Mouse (Mus musculus): ENCODE measurements around the gene Cfap161. TPM values are rescaled to one million over a fixed set of nuclear protein-coding genes. Genes with fewer than 3 reads are reported as not detected.

Gene Cfap161
- polyA plus RNA-seq, 1 experiment from 2014 or later, result 0.32 TPM

DNA sequence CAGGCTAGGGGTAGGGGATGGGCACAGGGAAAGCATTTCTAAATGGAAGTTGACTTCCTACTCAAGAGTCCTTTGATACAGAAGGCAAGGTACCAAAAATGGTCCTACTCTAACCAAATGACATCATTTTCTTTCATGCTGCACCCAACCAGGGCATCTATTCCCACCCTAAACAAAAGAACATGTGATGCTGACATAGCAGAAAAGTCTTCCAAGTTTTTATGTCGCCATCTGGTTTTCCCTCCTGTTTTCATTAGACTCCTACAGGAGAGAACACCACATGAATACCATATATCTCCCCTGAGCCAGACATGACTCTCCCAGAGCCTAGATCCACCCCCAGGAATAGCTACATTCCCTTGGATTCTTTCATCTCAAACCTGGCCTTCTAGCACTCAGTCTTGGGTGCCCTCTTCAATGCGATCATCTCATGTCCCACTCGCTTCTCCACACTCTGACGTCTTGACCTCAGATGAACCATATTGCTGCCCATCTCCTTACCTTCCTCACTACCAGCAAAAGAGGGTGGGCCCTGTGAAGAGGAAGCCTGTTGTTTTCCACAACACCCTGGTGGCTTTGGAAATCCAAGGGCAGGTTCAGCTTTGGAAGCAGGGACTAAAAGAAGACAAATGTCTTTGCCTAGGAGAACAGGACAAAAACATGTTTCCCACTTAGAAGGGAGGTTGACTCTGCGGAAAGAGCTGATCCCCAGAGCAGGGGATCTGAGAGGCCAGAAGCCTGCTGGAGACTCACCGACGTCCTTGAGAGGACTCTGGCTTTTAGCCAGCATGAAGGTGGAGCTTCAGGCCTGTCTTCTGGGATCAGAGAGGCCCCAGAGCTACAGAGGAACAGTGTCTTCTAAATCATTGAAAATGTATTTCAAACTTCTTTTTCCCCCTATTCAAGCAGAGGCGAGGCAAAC, 6.1 kb upstream of the Cfap161 start:
- no peaks in the 10 kb centered on the region for H3K36me3 ChIP-seq
- H3K27me3 ChIP-seq (replicated peaks), result no peaks in the 10 kb centered on the region
- H3K4me1 ChIP-seq, result 0 out of 2 replicates have a peak, but pooled peaks cover 4% of the 10 kb centered on the region
- WGBS, result 67% methylated on average over 8 of the region's 8 CpGs
- no peak overlapping the region for H3K4me3 ChIP-seq (replicated peaks)
- no peak overlapping the region for H3K4me2 ChIP-seq
- no peaks in the 10 kb centered on the region for H3K9me3 ChIP-seq
- no peak overlapping the region for H3K27ac ChIP-seq
- H3K9ac ChIP-seq, result no peak overlapping the region
- no peak for ATAC-seq (ENCODE audit: insufficient read depth, low FRiP score, low read depth)

DNA sequence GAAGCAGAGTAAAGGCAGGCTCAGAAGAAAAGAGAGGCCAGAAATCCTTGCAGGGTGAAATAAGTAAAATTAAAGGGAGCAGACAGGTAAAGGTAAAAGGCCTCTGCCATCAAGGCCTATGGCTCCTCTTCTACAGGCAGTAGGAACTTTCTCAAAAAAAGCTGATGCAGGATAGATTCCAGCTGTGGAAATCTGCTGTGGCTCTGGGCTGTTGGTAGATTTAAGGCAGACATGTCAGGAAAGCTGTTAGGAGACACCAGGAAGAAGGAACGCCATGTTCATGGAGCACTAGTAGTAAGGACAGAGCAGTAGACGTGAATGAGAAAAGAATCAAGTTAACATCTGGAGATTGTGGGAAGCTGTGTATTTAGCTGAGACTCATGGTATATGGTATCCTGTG, 5.4 kb upstream of the Cfap161 start:
- H3K4me2 ChIP-seq, result no peak overlapping the region
- no peaks in the 10 kb centered on the region for H3K9me3 ChIP-seq
- 70% methylated on average over 2 of the region's 2 CpGs for WGBS
- H3K27ac ChIP-seq, result no peak overlapping the region
- H3K27me3 ChIP-seq (replicated peaks), result no peaks in the 10 kb centered on the region
- H3K4me3 ChIP-seq (replicated peaks), result no peak overlapping the region
- 0 out of 2 replicates have a peak, but pooled peaks cover 4% of the 10 kb centered on the region for H3K4me1 ChIP-seq
- H3K36me3 ChIP-seq, result no peaks in the 10 kb centered on the region
- ATAC-seq (ENCODE audit: insufficient read depth, low FRiP score, low read depth), result no peak
- H3K9ac ChIP-seq, result no peak overlapping the region

DNA sequence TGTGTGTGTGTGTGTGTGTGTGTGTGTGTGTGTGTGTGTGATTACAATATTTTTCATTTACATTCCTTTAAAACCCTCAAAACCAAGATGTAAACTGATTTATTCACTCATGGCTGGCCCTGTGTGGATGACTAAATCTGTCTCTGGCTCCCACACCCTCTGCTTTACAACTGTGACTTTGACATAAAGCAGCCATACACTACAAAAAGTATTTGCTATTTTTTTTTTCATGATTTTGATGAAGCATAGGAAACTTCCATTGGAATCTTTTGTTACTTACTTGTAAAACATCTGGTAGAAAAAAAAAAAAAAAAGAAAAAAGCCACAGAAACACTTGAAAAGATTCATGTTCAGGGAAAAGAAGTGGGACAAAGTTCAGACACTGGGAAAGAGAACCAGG, 3.3 kb upstream of the Cfap161 start:
- Histone ChIP-seq H3K4me3 (replicated peaks) (no peak overlapping the region), H3K4me2 (no peak overlapping the region), H3K27ac (0 out of 2 replicates have a peak overlapping the region, but pooled peaks have one; percentile 36), H3K27me3 (replicated peaks) (no peaks in the 10 kb centered on the region), H3K36me3 (no peaks in the 10 kb centered on the region), H3K9me3 (no peaks in the 10 kb centered on the region), H3K4me1 (peaks cover 10% of the 10 kb centered on the region; the same call in 1 of the 2 replicates), H3K9ac (no peak overlapping the region)
- ATAC-seq (ENCODE audit: insufficient read depth, low FRiP score, low read depth), result no peak

DNA sequence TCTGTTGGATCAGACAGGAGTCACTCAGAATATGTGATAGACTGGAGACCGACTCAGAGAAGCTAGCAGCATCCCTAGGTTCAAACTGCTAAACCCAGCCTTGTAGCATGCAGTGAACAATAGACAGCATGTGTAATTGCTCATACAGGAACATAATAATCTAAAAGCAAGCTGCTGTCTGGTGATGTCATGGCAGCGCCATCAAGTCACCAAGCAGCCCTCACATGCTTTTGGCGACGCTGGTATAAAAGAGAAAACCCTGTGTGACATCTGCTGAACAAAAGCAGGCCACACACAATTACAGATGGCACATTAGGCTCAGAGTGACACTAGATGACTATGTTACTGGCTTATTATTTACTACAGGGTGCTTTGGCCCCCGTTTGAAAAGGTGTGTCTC, 1.5 kb upstream of the Cfap161 start:
- Histone ChIP-seq H3K9me3 (no peaks in the 10 kb centered on the region), H3K27ac (no peak overlapping the region), H3K4me2 (no peak overlapping the region), H3K4me1 (peaks cover 10% of the 10 kb centered on the region; the same call in 1 of the 2 replicates), H3K9ac (no peak overlapping the region), H3K36me3 (no peaks in the 10 kb centered on the region), H3K4me3 (replicated peaks) (no peak overlapping the region), H3K27me3 (replicated peaks) (no peaks in the 10 kb centered on the region)
- WGBS, result 74% methylated on average over 5 of the region's 5 CpGs
- no peak for ATAC-seq (ENCODE audit: insufficient read depth, low FRiP score, low read depth)

DNA sequence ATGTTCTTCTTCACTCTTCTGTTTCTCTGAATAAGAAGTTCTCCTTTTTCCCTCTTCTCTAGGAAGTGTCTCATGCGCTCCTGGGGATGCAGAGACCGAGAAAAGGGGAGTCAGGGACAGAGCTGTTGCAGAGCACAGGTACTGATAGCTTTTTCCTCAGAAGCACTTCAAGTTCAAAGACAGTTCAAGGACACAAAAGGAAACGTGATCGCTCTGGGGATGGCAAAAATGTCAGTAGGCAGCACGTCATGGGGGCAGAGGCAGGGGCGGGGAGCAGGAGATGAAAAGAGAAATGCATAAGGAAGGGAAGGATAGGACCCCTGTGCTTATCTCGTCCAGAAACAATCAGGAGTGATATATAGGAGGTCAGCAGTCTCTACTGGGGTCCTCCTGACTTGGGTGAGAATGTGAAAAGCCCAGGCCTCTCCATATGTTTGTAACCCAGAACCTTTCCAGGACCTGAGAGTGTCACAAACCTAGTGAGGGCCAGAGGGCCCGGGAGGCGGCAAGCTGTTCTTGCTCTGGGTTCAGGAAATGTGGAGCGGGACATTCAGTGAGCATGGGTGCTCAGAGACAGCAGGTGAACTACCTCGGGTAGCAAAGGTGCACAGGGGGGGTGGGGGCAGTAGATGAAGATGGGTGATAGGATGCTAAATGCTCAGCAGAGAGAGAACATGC, 535 bp downstream of the Cfap161 start:
- Histone ChIP-seq H3K27me3 (replicated peaks) (no peaks in the 10 kb centered on the region), H3K4me1 (peaks cover 5% of the 10 kb centered on the region; the same call in 1 of the 2 replicates), H3K36me3 (no peaks in the 10 kb centered on the region), H3K27ac (no peak overlapping the region), H3K4me2 (no peak overlapping the region), H3K9ac (no peak overlapping the region), H3K4me3 (replicated peaks) (no peak overlapping the region), H3K9me3 (no peaks in the 10 kb centered on the region)
- ATAC-seq (ENCODE audit: insufficient read depth, low FRiP score, low read depth), result no peak
- WGBS, result 42% methylated on average over 11 of the region's 11 CpGs

DNA sequence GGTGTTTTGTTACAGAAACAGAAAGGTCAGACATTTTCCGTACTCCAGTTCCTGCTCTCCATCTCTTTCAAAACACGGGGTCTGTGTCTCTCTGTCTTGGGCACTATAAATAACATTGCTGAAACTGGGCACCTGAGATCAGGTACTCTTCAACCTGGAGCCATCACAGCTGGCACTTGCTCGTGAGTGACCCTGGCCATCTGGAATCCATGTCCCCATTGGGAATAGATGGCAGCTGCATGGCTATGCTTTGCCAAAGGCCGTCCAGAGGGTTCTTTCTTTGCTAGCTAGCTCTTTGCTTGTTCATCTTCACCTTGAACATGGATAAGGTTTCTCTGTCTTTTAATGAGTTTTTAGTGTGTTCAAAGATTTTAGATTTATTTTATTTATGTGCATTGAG, 13.8 kb downstream of the Cfap161 start:
- no peaks in the 10 kb centered on the region for H3K27me3 ChIP-seq (replicated peaks)
- no peak overlapping the region for H3K4me3 ChIP-seq (replicated peaks)
- H3K4me1 ChIP-seq, result no peaks in the 10 kb centered on the region
- WGBS, result 81% methylated on average over 4 of the region's 4 CpGs
- no peak for ATAC-seq (ENCODE audit: insufficient read depth, low FRiP score, low read depth)
- no peak overlapping the region for H3K9ac ChIP-seq
- H3K36me3 ChIP-seq, result no peaks in the 10 kb centered on the region
- no peaks in the 10 kb centered on the region for H3K9me3 ChIP-seq
- H3K27ac ChIP-seq, result no peak overlapping the region
- H3K4me2 ChIP-seq, result no peak overlapping the region

DNA sequence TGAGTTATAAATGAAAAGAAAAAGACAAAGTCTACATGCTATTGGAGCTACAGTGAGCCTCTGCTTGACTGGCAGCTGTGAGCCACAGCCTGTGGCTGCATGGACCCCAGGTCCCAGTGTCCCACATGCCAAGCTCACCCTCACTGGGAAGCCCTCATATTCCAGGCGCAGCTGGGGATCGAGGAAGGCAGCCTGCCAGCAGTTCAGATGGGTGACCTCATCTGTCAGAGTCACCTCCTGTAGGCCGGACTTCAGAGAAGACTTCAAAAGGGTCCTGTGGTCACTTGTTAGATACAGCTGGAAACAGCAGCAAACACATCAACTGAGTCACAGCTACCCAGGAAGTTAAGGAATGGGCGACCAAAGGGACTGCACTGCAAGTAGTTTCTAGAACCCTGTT, 14.7 kb downstream of the Cfap161 start:
- Histone ChIP-seq H3K4me1 (no peaks in the 10 kb centered on the region), H3K27me3 (replicated peaks) (no peaks in the 10 kb centered on the region), H3K9ac (no peak overlapping the region), H3K4me3 (replicated peaks) (no peak overlapping the region), H3K4me2 (no peak overlapping the region), H3K27ac (no peak overlapping the region), H3K9me3 (no peaks in the 10 kb centered on the region), H3K36me3 (no peaks in the 10 kb centered on the region)
- WGBS, result 67% methylated on average over 4 of the region's 4 CpGs
- ATAC-seq (ENCODE audit: insufficient read depth, low FRiP score, low read depth), result no peak

DNA sequence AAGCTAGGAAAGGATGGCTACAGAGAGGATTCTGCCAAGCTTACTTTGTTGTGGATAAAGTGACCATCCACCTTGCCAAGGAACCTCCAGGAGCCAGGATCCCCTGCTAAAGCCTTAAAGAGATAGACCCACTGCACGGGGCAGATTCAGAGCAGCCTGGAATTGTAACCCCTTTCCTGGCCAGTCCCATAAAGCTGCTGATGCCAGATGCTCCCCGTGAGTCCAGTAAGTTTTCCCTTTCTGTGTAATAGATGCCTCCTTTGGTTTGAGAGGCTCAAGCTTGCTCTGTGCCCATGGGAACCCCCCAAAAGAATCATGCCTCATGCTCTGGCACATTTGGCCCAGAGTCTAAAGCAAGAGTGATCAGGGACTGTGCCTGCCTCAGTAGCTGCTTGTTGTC, 15.7 kb downstream of the Cfap161 start:
- 63% methylated on average over 2 of the region's 2 CpGs for WGBS
- H3K9ac ChIP-seq, result no peak overlapping the region
- H3K27me3 ChIP-seq (replicated peaks), result no peaks in the 10 kb centered on the region
- no peak for ATAC-seq (ENCODE audit: insufficient read depth, low FRiP score, low read depth)
- H3K27ac ChIP-seq, result no peak overlapping the region
- no peak overlapping the region for H3K4me3 ChIP-seq (replicated peaks)
- no peak overlapping the region for H3K4me2 ChIP-seq
- H3K9me3 ChIP-seq, result no peaks in the 10 kb centered on the region
- no peaks in the 10 kb centered on the region for H3K36me3 ChIP-seq
- no peaks in the 10 kb centered on the region for H3K4me1 ChIP-seq

DNA sequence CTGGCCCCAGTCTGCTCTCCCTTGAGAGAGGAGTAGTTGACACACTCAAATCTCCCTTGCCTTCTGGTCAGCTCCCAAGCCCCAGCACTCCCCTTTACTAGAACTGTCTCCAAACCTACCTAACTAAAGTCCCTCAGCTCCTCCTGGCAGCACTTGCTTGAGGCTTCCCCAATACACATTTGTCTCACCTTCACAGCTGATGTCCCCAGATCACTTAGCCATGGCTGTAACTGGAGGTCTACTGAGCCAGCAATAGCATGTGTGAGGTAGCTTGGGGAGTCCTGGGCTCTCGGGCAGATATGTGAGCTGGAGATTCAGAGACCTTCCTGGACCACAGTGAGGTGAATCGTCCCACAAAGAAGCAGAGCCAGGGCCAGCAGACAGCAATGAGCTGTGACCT, 16.2 kb downstream of the Cfap161 start:
- H3K4me2 ChIP-seq, result no peak overlapping the region
- H3K9ac ChIP-seq, result no peak overlapping the region
- H3K9me3 ChIP-seq, result no peaks in the 10 kb centered on the region
- H3K27me3 ChIP-seq (replicated peaks), result no peaks in the 10 kb centered on the region
- ATAC-seq (ENCODE audit: insufficient read depth, low FRiP score, low read depth), result no peak
- 73% methylated on average over 2 of the region's 2 CpGs for WGBS
- H3K36me3 ChIP-seq, result no peaks in the 10 kb centered on the region
- no peaks in the 10 kb centered on the region for H3K4me1 ChIP-seq
- no peak overlapping the region for H3K4me3 ChIP-seq (replicated peaks)
- no peak overlapping the region for H3K27ac ChIP-seq

DNA sequence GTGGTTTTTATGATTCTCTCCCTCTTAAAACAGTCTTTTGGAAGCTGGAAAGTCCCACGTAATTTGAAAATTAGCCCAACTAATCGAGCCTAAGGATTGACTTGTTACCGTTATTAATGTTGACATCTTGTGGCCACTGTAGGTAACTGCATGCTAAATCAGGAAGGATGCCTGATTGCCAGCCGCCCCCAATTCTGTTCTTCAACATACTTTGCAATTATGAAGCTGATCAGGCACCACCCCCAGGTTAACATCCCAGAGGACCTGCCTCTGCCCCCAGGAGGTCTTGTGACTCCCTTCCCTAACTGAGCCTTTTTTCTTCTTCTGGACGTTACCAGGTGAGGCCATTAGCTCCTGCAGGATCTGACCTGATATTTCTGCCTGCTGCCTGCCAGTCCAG, 20.0 kb downstream of the Cfap161 start:
- Histone ChIP-seq H3K9me3 (no peaks in the 10 kb centered on the region), H3K4me3 (replicated peaks) (no peak overlapping the region), H3K36me3 (no peaks in the 10 kb centered on the region), H3K4me1 (no peaks in the 10 kb centered on the region), H3K27ac (no peak overlapping the region), H3K9ac (no peak overlapping the region), H3K4me2 (no peak overlapping the region), H3K27me3 (replicated peaks) (no peaks in the 10 kb centered on the region)
- no peak for ATAC-seq (ENCODE audit: insufficient read depth, low FRiP score, low read depth)
- 22% methylated on average over 5 of the region's 5 CpGs for WGBS

DNA sequence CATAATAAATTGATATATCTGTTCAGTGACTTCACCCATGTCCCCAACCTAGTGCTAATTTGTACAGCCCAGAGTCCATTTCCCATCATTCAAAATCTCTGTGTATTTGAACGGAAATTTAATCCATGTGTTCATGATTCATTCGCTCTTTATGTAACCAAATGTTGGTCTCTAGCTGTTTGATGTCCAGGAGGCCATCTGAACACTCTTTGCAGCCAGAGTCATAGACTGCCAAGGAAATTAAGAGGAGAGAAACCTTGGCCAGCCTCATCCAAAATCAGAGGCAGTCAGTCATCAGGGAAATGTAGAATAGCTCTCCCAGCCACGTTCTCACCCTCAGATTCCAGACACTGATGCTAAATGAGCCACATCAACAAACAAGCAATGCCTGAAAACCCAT, 31.0 kb downstream of the Cfap161 start:
- no peaks in the 10 kb centered on the region for H3K36me3 ChIP-seq
- H3K4me1 ChIP-seq, result no peaks in the 10 kb centered on the region
- ATAC-seq (ENCODE audit: insufficient read depth, low FRiP score, low read depth), result no peak
- no peak overlapping the region for H3K4me3 ChIP-seq (replicated peaks)
- no peaks in the 10 kb centered on the region for H3K9me3 ChIP-seq
- no peak overlapping the region for H3K9ac ChIP-seq
- H3K27ac ChIP-seq, result no peak overlapping the region
- no peaks in the 10 kb centered on the region for H3K27me3 ChIP-seq (replicated peaks)
- 48% methylated on average over 3 of the region's 3 CpGs for WGBS
- H3K4me2 ChIP-seq, result no peak overlapping the region

DNA sequence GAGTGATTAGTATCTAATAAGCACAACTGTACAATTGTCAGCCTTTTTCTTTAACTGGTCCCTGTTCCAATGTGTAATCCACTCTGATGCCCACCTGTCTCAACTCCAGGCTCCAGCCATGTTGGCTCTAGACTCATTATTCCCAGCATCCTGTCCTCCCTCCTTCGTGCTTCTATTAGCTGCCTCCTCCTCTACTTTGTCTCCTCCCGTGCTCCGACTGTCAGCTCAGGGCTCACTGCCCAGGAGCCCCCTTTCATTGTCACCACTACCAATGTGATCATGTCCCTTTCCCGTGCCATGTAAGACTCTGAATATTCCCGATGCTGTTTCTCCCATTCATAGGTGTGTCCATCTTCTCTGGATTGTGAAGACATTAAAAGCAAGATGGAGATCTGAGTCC, 32.3 kb downstream of the Cfap161 start:
- WGBS, result 86% methylated on average over 5 of the region's 5 CpGs
- no peak overlapping the region for H3K4me2 ChIP-seq
- ATAC-seq (ENCODE audit: insufficient read depth, low FRiP score, low read depth), result no peak
- H3K4me3 ChIP-seq (replicated peaks), result no peak overlapping the region
- H3K27me3 ChIP-seq (replicated peaks), result no peaks in the 10 kb centered on the region
- H3K9ac ChIP-seq, result no peak overlapping the region
- no peak overlapping the region for H3K27ac ChIP-seq
- H3K4me1 ChIP-seq, result no peaks in the 10 kb centered on the region
- H3K36me3 ChIP-seq, result no peaks in the 10 kb centered on the region
- H3K9me3 ChIP-seq, result no peaks in the 10 kb centered on the region

All from stomach, embryonic 15.5 days (tissue).